Mouse (Mus musculus): Measurements from ENCODE around the gene Brpf3.
A peak's percentile ranks its signal among the peaks of the same experiment; 100 is the strongest.
"Not testable (repeated sequence)": the region's sequence is repeated elsewhere in the genome, so short reads cannot be mapped to it uniquely, and the experiment has no call there.

The Brpf3 gene

DNA sequence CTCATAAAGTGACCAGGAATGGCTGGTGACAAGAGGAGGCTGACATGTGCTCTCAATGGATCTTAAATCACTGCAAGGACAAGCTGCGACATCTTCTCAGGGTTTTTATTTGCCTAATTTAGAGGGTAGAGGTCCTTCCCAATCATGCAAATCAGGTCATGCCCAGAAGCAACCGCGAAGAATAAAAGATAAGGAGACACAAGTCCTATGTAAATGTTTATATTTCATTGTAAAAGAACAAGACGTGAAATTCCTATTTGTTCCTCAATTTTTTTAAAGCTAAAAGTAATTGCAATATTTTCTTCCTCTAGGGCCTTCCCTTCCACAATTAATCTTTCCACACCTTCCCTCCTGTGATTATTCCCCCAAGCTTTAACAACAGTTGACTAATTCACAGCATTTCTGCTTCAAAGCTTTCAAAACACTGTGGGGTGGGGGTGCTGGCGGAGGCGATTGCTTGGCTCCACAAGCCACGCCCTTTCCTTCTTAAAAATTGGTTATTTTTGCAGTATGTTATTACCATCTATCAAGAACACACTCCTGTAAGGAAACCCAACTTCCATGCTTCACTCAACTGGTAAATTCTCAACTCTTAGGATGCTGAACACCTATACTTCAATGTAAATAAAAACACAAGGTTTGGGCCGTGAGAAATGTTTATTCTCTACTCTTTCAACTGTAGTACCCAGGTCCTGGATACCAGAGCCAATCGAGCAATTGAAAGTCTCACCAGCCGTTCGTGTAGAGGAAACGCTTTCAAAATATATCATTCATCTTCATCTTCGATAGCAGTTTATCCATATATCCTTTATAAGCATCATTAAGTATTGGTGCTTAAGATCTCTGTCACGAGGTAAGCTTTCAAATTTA lies 1.4 kb upstream of the Brpf3 start:
- DNase-seq (ENCODE audit: low spot score in 2 of 2): no peak

DNA sequence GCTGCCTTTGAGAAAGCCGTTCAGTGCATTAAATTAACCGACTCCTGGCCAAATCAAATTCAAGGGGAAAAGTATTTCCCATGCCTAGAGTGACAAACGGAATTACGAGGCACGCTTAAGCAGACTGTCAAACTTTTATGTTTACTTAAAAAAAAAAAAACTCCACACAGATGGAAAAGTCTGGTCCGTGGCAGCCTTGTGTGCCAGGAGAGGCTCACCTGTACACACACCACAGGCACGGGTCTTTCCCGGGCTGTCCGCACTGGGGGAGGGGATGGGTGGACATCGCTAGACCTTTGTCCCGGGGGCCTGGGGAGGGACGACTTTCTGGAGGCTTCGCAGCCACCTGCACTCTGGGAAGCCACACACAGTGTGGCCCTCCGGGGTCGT lies 614 bp upstream of the Brpf3 start:
- no peak for DNase-seq (ENCODE audit: low spot score in 2 of 2)

DNA sequence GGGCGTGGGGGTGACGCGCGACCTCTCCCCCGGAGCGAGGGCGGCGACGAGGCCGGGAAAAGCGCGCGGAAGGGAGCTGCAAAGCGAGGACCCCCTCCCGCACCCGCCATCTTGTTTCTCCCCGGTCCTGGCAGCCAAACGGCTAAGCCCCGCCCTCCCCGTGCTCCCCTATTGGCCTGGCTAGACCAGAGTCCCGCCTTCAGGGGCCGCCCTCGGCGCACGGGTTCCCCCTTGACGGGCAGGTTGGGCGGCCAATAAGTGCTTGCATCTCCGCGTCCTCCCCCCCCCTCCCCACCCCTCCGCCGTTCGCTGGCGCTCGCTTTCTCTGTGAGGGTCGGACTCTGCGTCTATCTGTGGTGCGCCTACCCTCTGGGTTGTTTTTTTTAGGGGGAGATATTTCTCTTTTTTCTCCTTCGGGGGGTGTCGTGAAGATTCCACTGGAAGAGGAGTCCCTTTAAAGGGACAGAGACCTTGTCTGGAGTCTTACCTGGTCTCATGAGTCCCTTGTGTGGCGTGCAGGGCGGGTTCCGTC lies 650 bp downstream of the Brpf3 start:
- DNase-seq (ENCODE audit: low spot score in 2 of 2): peak; percentile 95 to 96

DNA sequence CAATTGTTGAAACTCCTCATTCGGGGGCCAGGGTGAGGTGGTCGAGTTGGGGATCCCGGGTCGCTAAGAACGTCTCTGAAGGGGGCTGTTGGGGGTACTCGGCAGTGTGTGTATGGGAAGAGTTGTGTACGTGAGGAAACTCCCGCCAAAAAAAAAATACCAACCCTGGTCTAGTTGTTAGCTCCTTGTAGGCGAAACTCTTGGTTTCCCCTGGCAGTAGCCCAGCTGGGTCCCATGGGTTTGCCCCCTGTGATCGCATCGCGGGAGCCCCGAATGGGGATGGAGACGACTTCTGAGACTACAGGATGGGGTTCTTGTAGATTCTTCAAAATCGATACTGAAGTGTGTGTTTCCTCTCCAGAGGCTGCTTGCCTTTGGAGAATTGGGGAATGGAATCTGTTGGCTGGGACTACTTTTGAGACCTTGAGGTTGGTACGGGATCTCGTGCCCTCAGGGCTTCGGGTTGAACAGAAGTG lies 1.2 kb downstream of the Brpf3 start:
- DNase-seq (ENCODE audit: low spot score in 2 of 2): no peak

DNA sequence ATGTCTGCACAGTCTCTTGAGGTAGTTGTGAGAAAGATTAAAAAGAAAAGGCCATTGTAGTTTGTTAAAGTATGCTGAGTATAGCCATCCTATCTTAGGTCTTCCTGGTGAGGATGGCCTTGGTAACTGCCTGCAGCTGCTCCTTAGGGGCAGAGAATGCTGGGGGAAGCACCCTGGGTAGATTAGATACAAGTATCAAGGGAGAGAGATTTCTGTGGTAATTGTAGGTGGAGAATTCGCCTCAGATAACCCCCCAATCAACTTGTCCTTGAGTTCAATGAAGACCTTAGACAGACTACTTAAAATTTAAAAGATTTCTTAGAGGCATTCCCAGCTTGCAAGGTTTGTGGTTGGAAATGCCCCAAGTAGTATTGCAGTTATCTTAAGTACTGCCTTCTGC lies 2.4 kb downstream of the Brpf3 start:
- DNase-seq (ENCODE audit: low spot score in 2 of 2): no peak

DNA sequence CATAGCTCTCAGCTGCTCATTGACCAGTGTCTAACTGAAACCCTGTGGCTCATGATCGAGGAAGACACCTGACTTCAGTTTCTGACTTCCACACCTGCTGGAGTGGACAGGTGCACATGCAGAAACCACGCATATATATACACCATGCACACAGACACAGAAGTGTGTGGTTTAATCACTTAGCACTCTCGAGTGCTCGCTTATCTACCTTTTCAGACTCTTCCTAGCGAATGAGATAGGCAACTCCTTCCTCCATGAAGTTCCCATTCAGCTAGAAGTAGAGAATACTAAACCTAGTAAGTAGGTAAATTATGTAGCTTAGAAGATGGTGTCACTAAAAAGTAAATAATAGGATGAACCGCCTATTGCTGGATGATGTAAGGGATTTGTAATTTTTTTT lies 4.1 kb downstream of the Brpf3 start:
- no peak for DNase-seq (ENCODE audit: low spot score in 2 of 2)

DNA sequence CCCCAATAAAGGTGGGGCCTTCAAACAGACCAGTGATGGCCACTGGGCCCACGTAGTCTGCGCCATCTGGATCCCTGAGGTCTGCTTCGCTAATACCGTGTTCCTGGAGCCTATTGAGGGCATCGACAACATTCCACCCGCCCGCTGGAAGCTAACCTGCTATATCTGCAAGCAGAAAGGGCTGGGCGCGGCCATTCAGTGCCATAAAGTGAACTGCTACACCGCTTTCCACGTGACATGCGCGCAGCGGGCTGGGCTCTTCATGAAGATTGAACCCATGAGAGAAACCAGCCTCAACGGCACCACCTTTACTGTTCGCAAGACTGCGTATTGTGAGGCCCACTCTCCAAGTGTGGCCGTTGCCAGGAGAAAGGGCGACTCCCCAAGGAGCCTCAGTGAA lies 5.9 kb downstream of the Brpf3 start:
- DNase-seq (ENCODE audit: low spot score in 2 of 2): no peak

DNA sequence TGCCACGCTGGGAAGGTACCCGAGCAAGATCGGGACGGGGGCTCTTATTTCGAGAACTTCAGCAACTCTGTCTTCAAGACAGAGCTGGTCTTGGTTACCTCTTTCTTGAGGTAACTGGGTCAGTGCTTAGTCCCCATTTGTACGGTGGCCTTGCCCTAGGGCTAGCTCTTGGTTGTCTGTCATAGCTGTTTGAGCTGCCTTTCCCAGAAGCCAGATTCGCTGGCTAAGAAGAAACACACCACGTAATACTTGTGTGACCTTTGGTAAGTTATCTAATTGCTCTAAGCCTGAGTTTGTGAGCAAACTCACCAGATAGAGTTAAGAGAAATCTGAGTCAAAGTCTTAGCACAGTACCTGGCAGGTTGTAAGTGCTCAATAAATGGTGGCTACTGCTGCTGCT lies 7.8 kb downstream of the Brpf3 start:
- no peak for DNase-seq (ENCODE audit: low spot score in 2 of 2)

DNA sequence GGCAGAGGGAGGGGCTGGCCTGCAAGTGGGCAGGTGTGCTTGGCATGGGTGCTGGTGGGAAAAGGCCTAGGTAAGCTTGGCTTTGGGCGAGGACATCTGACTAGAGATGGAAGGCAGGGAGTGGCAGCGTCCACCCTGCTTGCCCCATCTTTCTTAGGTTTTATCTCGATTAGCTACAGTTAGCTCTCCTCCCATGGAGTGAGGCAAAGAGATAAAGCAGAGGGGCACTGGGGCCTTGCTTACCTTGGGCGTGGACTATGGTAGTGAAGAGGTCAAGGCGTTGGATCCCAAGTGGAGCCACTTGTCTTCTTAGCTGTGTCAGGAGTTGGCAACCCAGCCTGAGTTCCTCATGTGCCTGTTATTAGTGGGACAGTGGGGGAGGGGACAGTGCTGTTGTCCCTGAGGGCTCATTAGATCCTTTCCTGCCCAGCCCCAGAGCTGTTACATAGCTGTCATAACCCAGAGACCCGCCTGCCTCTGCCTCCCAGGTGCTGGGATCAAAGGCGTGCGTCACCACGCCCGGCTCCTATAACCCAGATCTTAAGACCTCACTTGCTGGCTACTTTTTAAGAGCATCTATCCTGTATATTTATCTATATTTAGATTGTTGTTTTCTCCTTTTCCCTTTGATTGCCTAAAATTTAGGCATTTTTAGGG lies 8.4 kb downstream of the Brpf3 start:
- no peak for DNase-seq (ENCODE audit: low spot score in 2 of 2)

DNA sequence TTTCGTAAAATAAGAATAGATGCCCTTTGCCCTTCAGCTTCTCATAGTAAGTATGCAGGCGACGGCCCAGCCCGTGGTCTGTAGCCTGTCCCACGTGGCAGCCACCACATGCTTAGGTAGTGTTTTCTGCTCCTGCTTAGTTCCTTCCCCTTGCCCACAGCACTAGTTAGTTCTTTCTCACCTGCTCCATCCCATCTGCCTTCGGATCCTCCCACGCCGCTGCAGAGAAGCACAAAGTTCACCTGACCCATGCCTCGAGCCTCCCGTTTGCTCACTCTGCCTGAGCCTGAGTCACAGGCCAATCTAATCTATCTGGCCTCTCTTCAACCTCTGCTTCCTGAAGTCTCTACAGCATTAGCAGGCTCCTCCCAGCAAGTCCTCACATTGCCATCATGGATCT lies 11.5 kb downstream of the Brpf3 start:
- DNase-seq (ENCODE audit: low spot score in 2 of 2): no peak

DNA sequence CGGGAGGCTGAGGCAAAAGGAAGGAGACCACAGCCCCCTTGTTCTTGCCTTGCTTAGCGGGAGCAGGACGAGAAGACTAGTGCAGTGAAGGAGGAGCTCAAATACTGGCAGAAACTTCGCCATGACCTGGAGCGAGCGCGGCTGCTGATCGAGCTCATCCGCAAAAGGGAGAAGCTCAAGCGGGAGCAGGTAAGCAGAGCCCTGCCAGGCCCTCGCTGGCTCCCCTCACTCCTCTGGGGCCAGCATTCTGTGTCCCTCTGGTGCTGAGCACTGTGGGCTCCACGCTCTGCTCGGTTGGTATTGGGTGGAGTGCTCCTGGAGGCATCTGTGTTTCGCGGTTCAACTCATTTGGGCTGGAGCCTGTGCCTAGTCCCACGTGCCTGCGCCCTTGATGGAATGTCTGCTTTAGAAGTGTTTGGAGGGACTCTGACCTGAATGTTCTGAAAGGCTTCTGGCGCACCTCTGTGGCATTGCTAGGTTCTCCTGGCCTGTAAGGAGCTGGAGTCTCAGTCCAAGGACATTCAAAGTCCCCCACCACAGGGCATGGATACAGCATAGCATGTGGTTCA lies 13.7 kb downstream of the Brpf3 start:
- DNase-seq (ENCODE audit: low spot score in 2 of 2): no peak

DNA sequence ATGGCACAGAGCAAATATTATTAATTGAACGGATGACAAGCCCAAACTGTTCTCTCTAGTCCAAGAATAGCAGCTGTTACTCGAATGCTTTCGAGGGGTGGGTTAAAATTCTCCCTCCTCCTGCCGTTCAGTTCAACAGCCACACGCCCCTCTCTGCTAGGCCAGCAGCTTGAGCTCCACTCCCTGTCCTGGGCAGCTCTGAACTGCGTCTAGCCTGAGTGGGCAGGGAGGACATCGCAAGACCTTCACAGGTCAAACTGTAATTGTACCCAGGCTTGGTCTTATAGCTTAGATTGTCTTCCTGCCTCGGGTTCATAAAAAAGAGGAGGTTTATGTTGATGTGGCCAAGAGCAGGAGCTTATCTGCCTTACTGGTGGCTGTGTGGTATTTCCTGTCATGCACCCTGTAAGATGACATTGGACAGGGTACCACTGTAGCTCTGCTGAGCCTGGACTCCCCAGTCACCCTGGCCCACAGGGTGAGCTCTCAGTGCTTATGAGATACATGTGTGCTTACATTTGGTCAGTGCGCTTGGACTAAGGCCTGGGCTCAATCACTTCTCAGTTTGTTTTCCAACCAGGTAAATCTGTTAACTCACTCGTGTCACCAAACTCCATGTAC lies 14.6 kb downstream of the Brpf3 start:
- no peak for DNase-seq (ENCODE audit: low spot score in 2 of 2)

DNA sequence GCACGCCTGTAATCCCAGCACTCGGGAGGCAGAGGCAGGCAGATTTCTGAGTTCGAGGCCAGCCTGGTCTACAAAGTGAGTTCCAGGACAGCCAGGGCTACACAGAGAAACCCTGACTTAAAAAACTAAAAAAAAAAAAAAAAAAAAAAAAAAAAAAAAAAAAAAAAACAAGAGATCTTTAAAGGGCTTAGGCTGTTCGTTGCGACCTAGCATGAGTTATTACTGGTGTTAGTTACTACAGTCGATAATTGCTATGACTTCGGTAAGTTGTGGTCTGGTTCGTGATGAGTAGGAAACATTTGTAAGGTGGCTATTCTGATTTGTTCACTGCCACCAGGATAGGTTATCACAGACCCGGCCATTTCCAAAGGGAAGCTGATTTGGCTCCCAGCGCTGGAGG lies 15.4 kb downstream of the Brpf3 start:
- DNase-seq (ENCODE audit: low spot score in 2 of 2): not testable (repeated sequence)

DNA sequence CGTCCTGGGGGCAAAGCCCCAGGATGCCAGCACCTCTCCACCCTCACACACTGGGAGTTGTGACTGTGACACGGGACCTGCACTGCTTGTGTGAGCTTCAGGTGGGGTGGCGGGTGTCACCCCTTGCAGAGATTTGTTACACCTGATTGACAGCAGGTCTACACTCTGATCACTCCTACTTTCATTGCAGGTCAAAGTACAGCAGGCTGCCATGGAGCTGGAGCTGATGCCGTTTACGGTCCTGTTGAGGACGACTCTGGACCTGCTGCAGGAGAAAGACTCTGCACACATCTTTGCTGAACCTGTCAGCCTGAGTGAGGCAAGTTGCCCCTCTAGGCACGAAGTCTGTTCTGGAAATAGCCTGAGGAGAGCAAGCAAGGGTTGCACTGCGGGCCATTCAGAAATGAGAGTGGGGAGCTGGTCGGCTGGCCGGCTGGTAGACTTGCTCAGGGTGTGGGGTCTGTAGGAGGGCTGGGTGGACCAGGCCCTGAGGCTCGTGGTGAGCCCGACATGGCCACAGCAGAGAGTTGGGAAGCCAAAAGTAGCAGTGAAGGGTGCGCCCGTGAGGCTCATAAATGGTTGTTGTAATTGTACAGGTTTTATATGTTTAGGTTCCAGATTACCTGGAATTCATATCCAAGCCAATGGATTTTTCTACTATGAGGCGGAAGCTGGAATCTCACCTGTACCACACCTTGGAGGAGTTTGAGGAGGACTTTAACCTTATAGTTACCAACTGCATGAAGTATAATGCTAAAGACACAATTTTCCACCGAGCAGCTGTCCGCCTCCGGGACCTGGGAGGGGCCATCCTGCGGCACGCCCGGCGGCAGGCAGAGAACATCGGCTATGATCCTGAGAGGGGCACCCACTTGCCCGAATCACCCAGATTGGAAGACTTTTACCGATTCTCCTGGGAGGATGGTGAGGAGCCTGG lies 16.3 kb downstream of the Brpf3 start:
- DNase-seq (ENCODE audit: low spot score in 2 of 2): no peak

DNA sequence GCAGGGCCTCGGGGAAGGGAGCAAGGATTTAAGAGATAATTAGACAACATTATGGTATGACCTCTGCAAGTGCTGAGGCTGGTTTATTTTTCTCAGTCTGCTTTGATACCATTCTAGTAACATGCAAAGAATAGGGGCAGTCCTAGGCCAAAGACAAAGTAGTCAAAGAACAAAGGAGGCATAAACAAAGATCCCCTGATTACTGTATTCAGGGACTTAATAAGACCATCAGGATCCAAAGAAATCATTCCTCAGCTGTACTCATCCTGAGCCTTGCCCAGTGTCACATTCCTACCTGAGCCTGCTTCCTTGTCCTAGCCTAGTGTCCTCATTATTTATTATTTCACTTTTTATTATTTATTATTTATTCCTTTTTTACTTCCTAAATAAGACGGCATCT lies 19.3 kb downstream of the Brpf3 start:
- DNase-seq (ENCODE audit: low spot score in 2 of 2): no peak

DNA sequence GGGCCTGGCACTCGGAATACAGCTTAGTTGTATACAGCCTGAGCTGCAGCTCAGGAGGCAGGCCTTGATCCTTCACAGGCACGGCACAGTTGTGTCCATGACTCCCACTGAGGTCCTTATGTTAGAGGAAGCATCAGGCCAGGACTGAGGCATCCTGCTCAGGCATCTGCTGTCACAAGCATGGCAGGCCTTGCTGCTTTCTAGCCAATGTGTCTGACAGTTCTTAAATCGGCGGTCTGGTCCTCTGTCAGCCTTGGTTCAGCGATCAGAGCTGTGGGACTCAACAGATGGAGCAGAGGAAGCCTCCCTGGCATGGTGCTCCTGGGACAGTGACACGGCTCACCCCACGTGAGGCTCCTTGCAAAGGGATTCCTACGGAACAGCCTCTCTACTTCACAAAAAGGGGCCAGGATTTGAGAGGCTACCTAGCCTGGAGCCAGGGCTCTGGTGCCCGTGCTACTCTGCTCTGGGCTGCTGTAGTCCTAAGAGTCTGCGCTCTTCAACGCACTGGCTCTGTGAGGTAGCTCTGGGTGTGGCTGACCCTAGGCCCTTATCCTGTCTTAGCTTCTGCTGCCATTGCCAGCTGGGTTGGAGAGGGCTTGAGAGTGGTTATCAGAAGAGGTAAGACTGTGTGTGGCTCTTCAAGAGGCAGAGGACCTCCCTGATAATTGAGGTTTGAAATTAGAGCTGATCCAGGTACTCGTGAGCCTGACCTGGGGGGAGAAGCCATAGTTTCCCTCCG lies 22.3 kb downstream of the Brpf3 start:
- no peak for DNase-seq (ENCODE audit: low spot score in 2 of 2)

DNA sequence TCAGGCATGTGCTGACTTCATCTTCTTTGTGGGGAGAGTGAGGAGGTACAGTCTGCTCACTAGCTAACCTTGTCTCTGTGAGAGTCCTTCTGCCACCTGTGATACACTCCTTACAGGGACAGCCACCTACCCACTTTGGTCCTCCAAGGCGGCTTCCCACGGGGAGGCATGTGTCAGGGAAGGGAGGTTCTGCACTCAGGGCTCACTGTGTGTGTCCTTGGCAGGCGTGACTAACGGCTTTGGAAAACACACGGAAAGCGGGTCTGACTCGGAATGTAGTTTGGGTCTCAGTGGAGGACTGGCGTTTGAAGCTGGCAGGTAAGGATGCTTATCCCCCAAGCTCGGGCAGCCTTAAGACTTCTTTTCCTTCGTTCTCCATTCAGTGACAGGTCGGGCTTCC lies 22.9 kb downstream of the Brpf3 start:
- DNase-seq (ENCODE audit: low spot score in 2 of 2): no peak

DNA sequence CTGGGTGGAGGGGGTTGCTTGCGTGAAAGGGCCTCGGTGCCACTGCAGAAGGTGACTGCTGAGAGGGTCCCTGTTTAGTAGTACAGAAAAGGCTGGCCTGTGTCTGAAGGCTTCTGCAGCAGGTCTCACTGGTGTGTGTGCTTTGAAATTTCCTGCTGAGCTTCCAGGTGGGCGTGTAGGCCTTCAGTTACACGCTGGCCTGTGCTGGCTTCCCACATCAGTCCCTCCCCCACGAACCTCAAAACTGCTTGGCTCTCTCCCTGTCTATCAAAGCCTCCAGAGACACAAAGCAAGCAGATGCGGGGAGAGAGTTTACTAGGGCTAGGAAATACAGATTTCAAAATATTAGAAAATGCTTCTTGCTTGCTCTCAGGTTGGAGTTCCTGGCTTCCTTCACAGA lies 24.0 kb downstream of the Brpf3 start:
- peak; percentile 54 to 67 for DNase-seq (ENCODE audit: low spot score in 2 of 2)

DNA sequence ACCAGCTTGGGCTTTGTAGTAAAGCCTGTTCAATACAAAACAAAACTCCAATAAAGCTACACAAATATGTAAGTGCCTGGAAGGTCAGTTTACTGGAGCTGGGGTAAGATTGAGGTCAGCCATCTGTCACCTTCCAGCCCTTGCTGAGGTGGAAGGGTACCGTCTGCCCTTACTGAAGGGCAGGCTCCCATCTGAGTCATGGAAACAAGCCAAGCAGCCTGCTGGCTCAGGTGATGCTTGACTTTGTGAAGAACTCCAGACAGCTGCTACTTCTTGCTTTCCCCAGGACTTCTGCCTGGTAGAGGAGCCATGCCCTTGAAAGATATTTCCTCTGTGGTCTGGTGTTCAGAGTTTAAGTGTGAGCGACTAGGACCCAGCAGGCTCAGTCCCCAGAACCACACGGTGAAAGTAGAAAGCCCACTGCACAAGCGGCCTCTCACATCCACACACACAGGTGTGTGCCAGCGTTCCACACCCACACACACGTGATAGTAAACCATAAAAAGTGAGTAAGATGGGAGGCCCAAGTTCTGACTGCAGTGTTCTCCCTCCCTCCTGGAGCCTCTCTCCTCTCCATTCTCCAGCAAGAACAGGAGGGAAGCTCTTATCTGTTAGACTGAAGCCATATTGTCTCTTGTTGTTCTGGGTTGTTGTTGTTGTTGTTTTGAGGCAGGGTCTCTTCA lies 24.6 kb downstream of the Brpf3 start:
- no peak for DNase-seq (ENCODE audit: low spot score in 2 of 2)
